35 mouse cellular contexts compared by ENCODE assay signal in the genomic region with DNA sequence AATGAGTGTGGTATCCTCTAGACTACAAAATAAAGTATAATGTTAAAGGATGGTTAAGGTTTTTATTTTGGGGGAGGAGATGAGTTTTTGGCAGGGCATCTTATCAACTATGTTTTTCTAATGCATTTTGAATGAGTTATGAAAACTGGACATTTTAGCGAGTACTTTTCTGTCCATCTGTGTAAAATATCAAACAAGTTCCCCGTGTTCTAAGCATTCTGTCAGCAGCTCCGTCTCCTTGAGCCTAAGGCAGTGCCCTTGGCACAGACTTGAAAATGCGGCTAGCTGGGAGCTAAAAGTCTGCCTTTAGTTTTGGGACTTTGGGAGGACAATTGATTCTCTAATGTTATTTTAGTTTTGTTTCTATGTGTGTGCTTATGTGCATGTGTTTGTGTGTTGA.
"Had no signal": no experiment of that assay in that cellular context is flagged by ENCODE, and none has a peak within 500 bp of the region (broad histone marks: within the 10 kb centered on the region; RNA-seq: fewer than 3 reads in every experiment).

No protein-coding gene starts in this region.

- H3K9ac ChIP-seq: heart, embryonic 12.5 days; heart, embryonic 13.5 days; heart, embryonic 15.5 days; hindbrain, embryonic 12.5 days; hindbrain, embryonic 13.5 days; hindbrain, embryonic 14.5 days; hindbrain, embryonic 15.5 days; intestine, embryonic 15.5 days; kidney, embryonic 15.5 days had no signal

- ATAC-seq: hindbrain, embryonic 16.5 days; hindbrain, postnatal 0 days; inflammation-experienced regulatory T-cells, adult 6 months; intestine, embryonic 15.5 days; intestine, embryonic 16.5 days; intestine, postnatal 0 days had no signal

- H3K4me2 ChIP-seq: heart, embryonic 11.5 days; heart, embryonic 12.5 days; heart, embryonic 13.5 days; heart, embryonic 15.5 days; hindbrain, embryonic 12.5 days; hindbrain, embryonic 13.5 days; hindbrain, embryonic 14.5 days; hindbrain, embryonic 15.5 days; intestine, embryonic 15.5 days; kidney, embryonic 15.5 days had no signal

- H3K4me1 ChIP-seq: hindbrain, embryonic 10.5 days; hindbrain, embryonic 12.5 days; hindbrain, embryonic 13.5 days; hindbrain, embryonic 15.5 days; intestine, embryonic 15.5 days had no signal

- H3K27me3 ChIP-seq: heart, embryonic 12.5 days; heart, embryonic 13.5 days; heart, embryonic 15.5 days; hindbrain, embryonic 12.5 days; hindbrain, embryonic 13.5 days; hindbrain, embryonic 15.5 days; intestine, embryonic 15.5 days; kidney, embryonic 15.5 days had no signal

- H3K9me3 ChIP-seq: heart, embryonic 12.5 days; heart, embryonic 13.5 days; heart, embryonic 15.5 days; hindbrain, embryonic 10.5 days; hindbrain, embryonic 12.5 days; hindbrain, embryonic 13.5 days; hindbrain, embryonic 15.5 days; intestine, embryonic 15.5 days; kidney, embryonic 15.5 days had no signal

- H3K36me3 ChIP-seq: hindbrain, embryonic 10.5 days; hindbrain, embryonic 12.5 days; hindbrain, embryonic 13.5 days; hindbrain, embryonic 15.5 days; intestine, embryonic 15.5 days; kidney, embryonic 15.5 days had no signal

- H3K27ac ChIP-seq: heart, embryonic 13.5 days; heart, embryonic 15.5 days; hindbrain, embryonic 10.5 days; hindbrain, embryonic 12.5 days; hindbrain, embryonic 13.5 days; hindbrain, embryonic 14.5 days; hindbrain, embryonic 15.5 days; hindbrain, postnatal 0 days; intestine, embryonic 15.5 days; kidney, embryonic 15.5 days; kidney, postnatal 0 days; layer of hippocampus, adult 2 months; left cerebral cortex, adult 2 months had no signal

- H3K4me3 ChIP-seq: heart, embryonic 12.5 days; heart, embryonic 13.5 days; heart, embryonic 15.5 days; hindbrain, embryonic 10.5 days; hindbrain, embryonic 12.5 days; hindbrain, embryonic 13.5 days; hindbrain, embryonic 15.5 days; intestine, embryonic 15.5 days; kidney, embryonic 15.5 days; layer of hippocampus, adult 2 months; left cerebral cortex, adult 2 months had no signal

- DNase-seq: heart, postnatal 10 days; heart, postnatal 14 days; heart, postnatal 36 days; heart, postnatal 4 days; kidney, adult 11 months; kidney, adult 18-20 months; kidney, adult 2 months; kidney, adult 8-10 months; kidney, adult 9 months; kidney, postnatal 10 days; kidney, postnatal 14 days; kidney, postnatal 25 days; kidney, postnatal 36 days; kidney, postnatal 4 days; layer of hippocampus, adult 9-11 months; layer of hippocampus, postnatal 36 days had no signal
